Mouse (Mus musculus): ENCODE data around the gene Kif14. TPM values are rescaled to one million over a fixed set of nuclear protein-coding genes. Genes with fewer than 3 reads are reported as not detected.

The Kif14 gene
- polyA plus RNA-seq, 2 experiments: 5.1 to 6.2 TPM

DNA sequence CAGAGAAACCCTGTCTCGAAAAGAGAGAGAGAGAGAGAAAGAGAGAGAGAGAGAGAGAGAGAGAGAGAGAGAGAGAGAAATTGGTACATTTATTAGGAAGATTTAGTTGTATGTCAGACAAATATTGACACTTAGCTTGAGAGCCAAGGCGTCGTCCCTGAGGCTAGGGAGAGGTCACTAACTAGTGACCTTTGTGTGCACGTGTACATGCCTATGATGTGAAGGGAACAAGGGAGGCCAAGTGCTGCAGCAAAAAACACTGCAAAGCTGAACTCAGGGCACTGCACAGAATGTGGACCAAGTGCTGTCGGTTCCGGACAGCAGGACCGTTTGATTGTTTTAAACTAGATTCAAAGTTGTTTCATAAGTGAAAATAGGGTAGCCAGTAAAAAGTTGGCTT is 25.4 kb upstream of the Kif14 start:
- Histone ChIP-seq H3K27me3 (ENCODE audit: control insufficient read depth, insufficient read depth, low read length) (no peaks in the 10 kb centered on the region), H3K27ac (replicated peaks; ENCODE audit: low read depth, low read length) (no peak overlapping the region), H3K4me3 (replicated peaks; ENCODE audit: low read length) (no peak overlapping the region), H3K4me1 (ENCODE audit: control insufficient read depth, insufficient read depth, low read length) (no peaks in the 10 kb centered on the region), H3K4me2 (replicated peaks; ENCODE audit: low read depth, low read length, severe bottlenecking) (no peak overlapping the region), H3K9ac (ENCODE audit: low read depth, low read length, severe bottlenecking) (no peak overlapping the region), H3K36me3 (ENCODE audit: control insufficient read depth, insufficient read depth, low read length) (0 out of 2 replicates have a peak, but pooled peaks cover 11% of the 10 kb centered on the region), H3K9me3 (ENCODE audit: control insufficient read depth, low read length) (no peaks in the 10 kb centered on the region)
- DNase-seq (ENCODE audit: low spot score) (no peak), ATAC-seq (ENCODE audit: low FRiP score, low read depth) (no peak)
- TF ChIP-seq POLR2A (IDR thresholded peaks at IDR 0.05; ENCODE audit: borderline replicate concordance, extremely low read depth, insufficient read depth, insufficient read length): no peak
- 85% methylated on average over 7 of the region's 7 CpGs for WGBS

DNA sequence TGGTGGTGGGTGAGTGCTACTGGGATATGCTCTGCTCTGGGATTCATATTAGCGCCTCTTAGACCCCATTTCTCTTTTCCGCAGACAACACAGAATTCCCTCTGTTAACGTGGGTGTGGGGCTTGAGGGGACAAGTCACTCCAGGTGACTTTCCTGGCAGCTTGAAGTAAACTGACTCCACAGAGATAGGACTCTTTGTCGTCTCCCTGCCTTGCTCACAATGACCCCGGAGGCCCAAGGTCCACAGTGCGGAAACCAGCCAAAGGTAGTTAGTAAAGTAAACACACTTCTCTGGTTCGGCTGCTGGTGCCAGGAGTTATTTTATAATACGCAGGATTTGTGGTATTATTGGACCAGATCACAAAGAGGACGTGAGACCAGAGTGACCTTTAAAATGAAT is 23.3 kb upstream of the Kif14 start:
- Histone ChIP-seq H3K4me2 (replicated peaks; ENCODE audit: low read depth, low read length, severe bottlenecking) (no peak overlapping the region), H3K27me3 (ENCODE audit: control insufficient read depth, insufficient read depth, low read length) (no peaks in the 10 kb centered on the region), H3K36me3 (ENCODE audit: control insufficient read depth, insufficient read depth, low read length) (0 out of 2 replicates have a peak, but pooled peaks cover 6% of the 10 kb centered on the region), H3K9ac (ENCODE audit: low read depth, low read length, severe bottlenecking) (no peak overlapping the region), H3K4me3 (replicated peaks; ENCODE audit: low read length) (no peak overlapping the region), H3K4me1 (ENCODE audit: control insufficient read depth, insufficient read depth, low read length) (no peaks in the 10 kb centered on the region), H3K9me3 (ENCODE audit: control insufficient read depth, low read length) (no peaks in the 10 kb centered on the region), H3K27ac (replicated peaks; ENCODE audit: low read depth, low read length) (no peak overlapping the region)
- DNase-seq (ENCODE audit: low spot score): no peak
- WGBS: 64% methylated on average over 9 of the region's 9 CpGs
- no peak for ATAC-seq (ENCODE audit: low FRiP score, low read depth)
- no peak for TF ChIP-seq POLR2A (IDR thresholded peaks at IDR 0.05; ENCODE audit: borderline replicate concordance, extremely low read depth, insufficient read depth, insufficient read length)

DNA sequence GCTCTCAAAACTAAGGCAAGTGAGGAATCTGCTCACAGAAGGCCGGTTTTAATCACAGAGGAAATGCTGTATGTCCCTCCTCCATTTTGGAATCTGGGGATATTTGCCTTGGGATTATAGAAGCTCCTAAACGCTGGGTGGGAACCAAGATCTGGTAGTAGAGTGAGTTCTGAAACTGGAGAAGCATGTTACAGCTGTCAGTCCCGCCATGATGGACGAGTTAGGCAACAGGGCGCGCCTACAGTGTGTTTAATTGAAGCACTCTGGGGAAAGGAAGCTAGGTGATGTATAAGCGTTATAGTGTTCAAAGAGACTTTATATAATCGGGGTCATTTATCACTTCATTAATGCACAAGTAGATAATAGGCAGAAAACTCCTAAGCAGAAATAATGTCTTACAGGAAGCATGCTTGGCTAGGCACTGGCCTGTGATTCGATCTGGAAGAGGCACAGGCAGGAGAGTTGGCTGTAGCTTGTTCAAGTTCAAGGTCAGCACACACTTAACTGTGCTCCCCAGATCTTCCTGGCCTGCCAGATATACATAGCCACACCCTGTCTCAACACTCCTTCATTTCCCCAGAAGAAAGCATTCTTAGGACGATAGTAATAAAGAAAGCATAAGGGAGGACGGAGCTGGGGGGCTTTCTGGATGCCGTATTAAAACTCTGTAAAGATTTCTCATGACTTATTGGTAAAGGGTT is 21.4 kb upstream of the Kif14 start:
- TF ChIP-seq POLR2A (IDR thresholded peaks at IDR 0.05; ENCODE audit: borderline replicate concordance, extremely low read depth, insufficient read depth, insufficient read length): no peak
- no peak for DNase-seq (ENCODE audit: low spot score)
- no peak for ATAC-seq (ENCODE audit: low FRiP score, low read depth)
- Histone ChIP-seq H3K4me2 (replicated peaks; ENCODE audit: low read depth, low read length, severe bottlenecking) (no peak overlapping the region), H3K4me1 (ENCODE audit: control insufficient read depth, insufficient read depth, low read length) (no peaks in the 10 kb centered on the region), H3K9me3 (ENCODE audit: control insufficient read depth, low read length) (no peaks in the 10 kb centered on the region), H3K27me3 (ENCODE audit: control insufficient read depth, insufficient read depth, low read length) (no peaks in the 10 kb centered on the region), H3K4me3 (replicated peaks; ENCODE audit: low read length) (no peak overlapping the region), H3K36me3 (ENCODE audit: control insufficient read depth, insufficient read depth, low read length) (0 out of 2 replicates have a peak, but pooled peaks cover 6% of the 10 kb centered on the region), H3K9ac (ENCODE audit: low read depth, low read length, severe bottlenecking) (no peak overlapping the region), H3K27ac (replicated peaks; ENCODE audit: low read depth, low read length) (no peak overlapping the region)
- 83% methylated on average over 12 of the region's 12 CpGs for WGBS

DNA sequence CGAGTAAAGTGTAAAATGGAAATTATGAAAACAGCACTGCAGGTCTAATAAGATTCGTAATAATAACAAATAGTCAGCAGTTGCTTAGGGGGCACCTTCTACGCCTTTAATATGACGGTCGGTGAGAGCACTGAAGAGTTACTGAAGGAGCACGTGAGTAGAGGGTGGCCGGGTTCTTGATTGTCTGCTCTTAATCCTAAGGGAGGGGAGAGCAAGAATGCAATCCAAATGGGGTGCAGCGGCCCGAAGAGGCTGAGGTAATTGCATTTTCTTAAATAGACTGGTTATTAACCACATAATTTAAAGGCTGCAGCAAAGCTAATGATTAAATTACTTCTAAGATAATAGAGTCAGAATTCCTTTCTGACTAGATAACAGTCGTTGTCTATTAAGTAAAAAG is 19.2 kb upstream of the Kif14 start:
- H3K36me3 ChIP-seq (ENCODE audit: control insufficient read depth, insufficient read depth, low read length): no peaks in the 10 kb centered on the region
- WGBS: 74% methylated on average over 10 of the region's 10 CpGs
- H3K27ac ChIP-seq (replicated peaks; ENCODE audit: low read depth, low read length): no peak overlapping the region
- DNase-seq (ENCODE audit: low spot score) (no peak), ATAC-seq (ENCODE audit: low FRiP score, low read depth) (no peak)
- TF ChIP-seq POLR2A (IDR thresholded peaks at IDR 0.05; ENCODE audit: borderline replicate concordance, extremely low read depth, insufficient read depth, insufficient read length): no peak
- H3K9me3 ChIP-seq (ENCODE audit: control insufficient read depth, low read length): no peaks in the 10 kb centered on the region
- no peak overlapping the region for H3K4me2 ChIP-seq (replicated peaks; ENCODE audit: low read depth, low read length, severe bottlenecking)
- no peaks in the 10 kb centered on the region for H3K4me1 ChIP-seq (ENCODE audit: control insufficient read depth, insufficient read depth, low read length)
- no peak overlapping the region for H3K9ac ChIP-seq (ENCODE audit: low read depth, low read length, severe bottlenecking)
- no peak overlapping the region for H3K4me3 ChIP-seq (replicated peaks; ENCODE audit: low read length)
- no peaks in the 10 kb centered on the region for H3K27me3 ChIP-seq (ENCODE audit: control insufficient read depth, insufficient read depth, low read length)

DNA sequence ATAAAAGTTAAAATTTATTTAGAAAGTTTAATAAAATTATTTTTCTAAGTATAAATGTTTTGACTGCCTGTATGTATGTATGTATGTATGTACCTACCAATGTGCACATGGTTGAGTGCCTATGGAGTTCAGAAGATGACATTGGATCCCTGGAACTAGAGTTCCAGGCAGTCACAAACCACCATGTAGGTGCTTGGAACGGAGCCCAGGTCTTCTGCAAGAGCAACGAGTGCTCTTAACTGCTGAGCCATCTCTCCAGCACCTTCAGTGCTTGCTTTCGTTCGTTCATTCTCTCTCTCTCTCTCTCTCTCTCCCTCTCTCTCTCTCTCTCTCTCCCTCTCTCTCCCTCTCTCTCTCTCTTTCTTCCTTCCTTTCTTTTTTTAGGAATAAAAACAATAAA is 18.8 kb upstream of the Kif14 start:
- Histone ChIP-seq H3K9me3 (ENCODE audit: control insufficient read depth, low read length) (no peaks in the 10 kb centered on the region), H3K27me3 (ENCODE audit: control insufficient read depth, insufficient read depth, low read length) (no peaks in the 10 kb centered on the region), H3K4me1 (ENCODE audit: control insufficient read depth, insufficient read depth, low read length) (no peaks in the 10 kb centered on the region), H3K4me2 (replicated peaks; ENCODE audit: low read depth, low read length, severe bottlenecking) (no peak overlapping the region), H3K27ac (replicated peaks; ENCODE audit: low read depth, low read length) (no peak overlapping the region), H3K9ac (ENCODE audit: low read depth, low read length, severe bottlenecking) (no peak overlapping the region), H3K4me3 (replicated peaks; ENCODE audit: low read length) (no peak overlapping the region), H3K36me3 (ENCODE audit: control insufficient read depth, insufficient read depth, low read length) (no peaks in the 10 kb centered on the region)
- no peak for ATAC-seq (ENCODE audit: low FRiP score, low read depth)
- no peak for TF ChIP-seq POLR2A (IDR thresholded peaks at IDR 0.05; ENCODE audit: borderline replicate concordance, extremely low read depth, insufficient read depth, insufficient read length)
- WGBS: 54% methylated on average over 4 of the region's 4 CpGs
- DNase-seq (ENCODE audit: low spot score): no peak
